Mouse (Mus musculus): Measurements from ENCODE around the gene Igsf8. TPM values are rescaled to one million over a fixed set of nuclear protein-coding genes. Genes with fewer than 3 reads are reported as not detected.

The Igsf8 gene
- polyA plus RNA-seq, 1 experiment from 2014 or later = 142 TPM

DNA sequence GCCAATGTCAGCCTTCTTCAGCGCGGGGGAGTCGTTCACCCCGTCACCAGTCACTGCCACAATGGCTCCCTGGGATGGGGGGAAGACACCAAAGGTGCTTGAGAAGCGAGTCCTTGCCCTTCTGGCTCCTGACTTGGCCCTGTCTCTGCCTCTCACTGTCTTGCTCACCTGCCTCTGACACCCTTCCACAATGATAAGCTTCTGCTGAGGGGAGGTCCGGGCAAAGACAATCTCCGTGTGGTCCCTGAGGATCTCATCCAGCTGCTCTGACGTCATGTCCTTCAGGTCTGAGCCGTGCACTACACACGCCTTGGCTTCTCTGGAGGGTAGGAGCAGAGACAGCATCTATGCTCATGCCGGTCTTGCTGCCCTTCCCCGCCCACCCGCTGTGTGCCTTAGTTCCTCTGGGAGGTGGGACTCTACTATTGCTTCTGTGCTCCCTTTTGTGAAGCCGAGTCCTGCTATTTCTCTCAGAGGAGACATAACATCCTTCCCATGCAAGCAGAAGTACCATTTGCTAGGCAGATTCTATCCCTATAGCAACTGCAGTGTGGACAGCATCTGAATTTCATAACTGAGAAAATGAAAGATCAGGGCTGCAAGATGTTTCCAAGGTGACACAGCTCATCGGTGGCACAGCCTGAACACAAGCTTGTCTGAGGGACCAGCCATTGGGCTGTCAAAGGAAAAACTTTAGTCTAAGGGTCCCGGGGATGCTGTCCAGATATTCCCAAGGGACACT, 18.5 kb downstream of the Igsf8 start:
- Histone ChIP-seq H3K4me3 (ENCODE audit: low read depth, low read length) (no peak overlapping the region), H3K4me2 (ENCODE audit: low read depth) (no peak overlapping the region), H3K4me1 (ENCODE audit: control insufficient read depth, insufficient read depth, low read length) (no peaks in the 10 kb centered on the region), H3K36me3 (ENCODE audit: control insufficient read depth, insufficient read depth, low read length) (no peaks in the 10 kb centered on the region), H3K27me3 (ENCODE audit: control insufficient read depth, insufficient read depth, low read length) (no peaks in the 10 kb centered on the region), H3K9me3 (ENCODE audit: control insufficient read depth, low read length) (no peaks in the 10 kb centered on the region), H3K27ac (ENCODE audit: low read depth, low read length) (no peak overlapping the region), H3K9ac (ENCODE audit: low read length) (no peak overlapping the region)
- DNase-seq (ENCODE audit: low spot score) = no peak
- 84% methylated on average over 16 of the region's 16 CpGs for WGBS
- no peak for ATAC-seq (ENCODE audit: insufficient read depth, low FRiP score, low TSS enrichment)

DNA sequence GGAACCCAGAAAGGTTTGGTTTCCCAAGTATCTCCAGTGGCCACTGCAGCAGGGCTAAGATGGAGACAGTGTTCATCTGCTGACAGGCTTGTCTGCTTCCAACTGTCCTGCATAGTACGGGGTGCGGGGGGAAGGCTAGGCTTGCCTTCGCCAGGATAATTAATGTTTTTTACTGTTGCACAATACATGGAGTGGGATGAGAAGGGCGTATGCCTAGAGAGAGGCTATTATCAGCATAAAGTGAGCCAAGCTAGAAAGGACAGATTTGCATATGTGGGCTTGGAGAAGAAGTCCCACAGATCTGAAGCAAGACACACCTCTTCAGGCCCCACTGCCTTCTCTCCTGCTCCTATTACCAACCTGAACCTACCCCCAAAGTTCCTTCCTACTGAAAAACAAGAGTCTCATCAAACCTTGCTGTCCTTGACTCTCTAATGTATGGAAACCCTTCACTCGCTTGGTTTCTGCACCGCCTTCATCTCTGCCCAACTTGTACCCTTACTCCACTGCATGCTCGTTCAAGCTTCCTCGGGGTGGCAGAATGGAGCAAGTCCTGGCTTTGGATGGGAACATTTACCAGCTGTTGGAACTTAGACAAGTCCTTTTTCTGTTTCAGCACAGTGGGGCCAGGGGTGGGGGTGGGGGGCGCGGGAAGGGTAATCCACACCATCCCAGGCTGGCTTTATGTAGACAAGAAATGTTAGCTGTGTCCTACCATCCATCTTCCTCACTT, 20.2 kb downstream of the Igsf8 start:
- ATAC-seq (ENCODE audit: insufficient read depth, low FRiP score, low TSS enrichment) (no peak), DNase-seq (ENCODE audit: low spot score) (no peak)
- H3K9ac ChIP-seq (ENCODE audit: low read length) = no peak overlapping the region
- H3K4me1 ChIP-seq (ENCODE audit: control insufficient read depth, insufficient read depth, low read length) = no peaks in the 10 kb centered on the region
- H3K27me3 ChIP-seq (ENCODE audit: control insufficient read depth, insufficient read depth, low read length) = no peaks in the 10 kb centered on the region
- H3K4me3 ChIP-seq (ENCODE audit: low read depth, low read length) = no peak overlapping the region
- WGBS = 84% methylated on average over 10 of the region's 10 CpGs
- no peaks in the 10 kb centered on the region for H3K9me3 ChIP-seq (ENCODE audit: control insufficient read depth, low read length)
- no peaks in the 10 kb centered on the region for H3K36me3 ChIP-seq (ENCODE audit: control insufficient read depth, insufficient read depth, low read length)
- no peak overlapping the region for H3K27ac ChIP-seq (ENCODE audit: low read depth, low read length)
- no peak overlapping the region for H3K4me2 ChIP-seq (ENCODE audit: low read depth)

DNA sequence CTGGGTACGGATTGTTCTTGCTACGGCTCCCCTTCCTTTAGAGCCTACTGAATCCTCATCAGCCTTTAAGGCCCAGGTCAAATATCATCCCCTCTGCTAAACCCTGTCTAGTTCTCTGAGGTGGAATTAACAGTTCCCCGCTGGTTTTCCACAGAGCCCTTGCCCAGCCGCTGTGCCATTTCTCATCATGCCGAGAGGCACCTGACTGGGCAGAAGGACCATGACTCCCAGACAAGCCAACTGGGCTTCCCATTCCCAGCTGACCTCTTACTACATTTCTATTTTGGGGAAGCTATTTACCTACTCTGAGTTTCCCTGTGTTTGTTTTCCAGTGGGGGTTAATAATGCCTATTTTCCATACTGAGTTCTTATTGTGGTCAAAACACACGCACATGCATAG, 21.6 kb downstream of the Igsf8 start:
- Histone ChIP-seq H3K4me3 (ENCODE audit: low read depth, low read length) (no peak overlapping the region), H3K36me3 (ENCODE audit: control insufficient read depth, insufficient read depth, low read length) (no peaks in the 10 kb centered on the region), H3K9me3 (ENCODE audit: control insufficient read depth, low read length) (no peaks in the 10 kb centered on the region), H3K27ac (ENCODE audit: low read depth, low read length) (no peak overlapping the region), H3K4me1 (ENCODE audit: control insufficient read depth, insufficient read depth, low read length) (no peaks in the 10 kb centered on the region), H3K27me3 (ENCODE audit: control insufficient read depth, insufficient read depth, low read length) (no peaks in the 10 kb centered on the region), H3K9ac (ENCODE audit: low read length) (no peak overlapping the region), H3K4me2 (ENCODE audit: low read depth) (no peak overlapping the region)
- no peak for DNase-seq (ENCODE audit: low spot score)
- ATAC-seq (ENCODE audit: insufficient read depth, low FRiP score, low TSS enrichment) = no peak
- 92% methylated on average over 6 of the region's 6 CpGs for WGBS

DNA sequence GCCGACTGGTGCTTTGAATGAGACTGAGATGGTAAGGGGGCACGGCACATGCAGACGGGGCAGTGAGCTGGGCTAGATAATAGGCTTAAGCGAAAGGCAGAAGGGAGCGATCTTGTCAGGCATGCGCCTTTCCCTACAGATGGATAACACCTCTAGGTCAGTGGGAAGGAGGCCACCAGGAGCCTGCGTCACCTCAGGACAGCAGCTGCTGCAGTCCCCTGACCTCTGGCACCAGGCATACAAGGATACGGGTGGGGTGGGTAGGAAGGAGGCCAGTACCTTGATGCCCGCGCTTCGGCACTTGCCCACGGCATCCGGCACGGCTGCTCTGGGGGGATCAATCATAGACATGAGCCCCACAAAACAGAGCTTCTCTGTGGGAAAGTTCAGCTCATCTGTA, 22.8 kb downstream of the Igsf8 start:
- ATAC-seq (ENCODE audit: insufficient read depth, low FRiP score, low TSS enrichment) (no peak), DNase-seq (ENCODE audit: low spot score) (no peak)
- no peaks in the 10 kb centered on the region for H3K27me3 ChIP-seq (ENCODE audit: control insufficient read depth, insufficient read depth, low read length)
- no peak overlapping the region for H3K4me2 ChIP-seq (ENCODE audit: low read depth)
- no peaks in the 10 kb centered on the region for H3K4me1 ChIP-seq (ENCODE audit: control insufficient read depth, insufficient read depth, low read length)
- WGBS = 87% methylated on average over 14 of the region's 14 CpGs
- H3K9me3 ChIP-seq (ENCODE audit: control insufficient read depth, low read length) = no peaks in the 10 kb centered on the region
- H3K4me3 ChIP-seq (ENCODE audit: low read depth, low read length) = no peak overlapping the region
- H3K36me3 ChIP-seq (ENCODE audit: control insufficient read depth, insufficient read depth, low read length) = no peaks in the 10 kb centered on the region
- no peak overlapping the region for H3K9ac ChIP-seq (ENCODE audit: low read length)
- H3K27ac ChIP-seq (ENCODE audit: low read depth, low read length) = no peak overlapping the region

DNA sequence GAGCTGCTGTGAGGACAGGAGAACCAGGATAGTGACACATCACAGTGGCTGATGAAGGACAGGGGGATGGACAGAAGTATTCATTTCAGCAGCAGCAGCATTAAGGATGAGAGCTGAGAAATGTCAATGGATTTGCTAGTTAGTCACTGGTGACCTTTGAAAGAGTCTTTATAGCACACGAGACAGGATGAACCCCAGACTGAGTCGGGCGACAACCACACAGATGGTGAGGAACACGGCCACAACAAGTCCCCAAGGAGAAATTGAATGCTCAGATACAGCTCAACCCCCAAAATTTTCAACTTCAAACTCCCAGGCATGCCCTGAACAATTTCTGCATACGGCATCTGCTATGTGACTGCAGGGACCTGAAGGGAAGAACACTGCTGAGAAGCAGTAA, 25.3 kb downstream of the Igsf8 start:
- Histone ChIP-seq H3K36me3 (ENCODE audit: control insufficient read depth, insufficient read depth, low read length) (no peaks in the 10 kb centered on the region), H3K4me3 (ENCODE audit: low read depth, low read length) (no peak overlapping the region), H3K27ac (ENCODE audit: low read depth, low read length) (no peak overlapping the region), H3K4me2 (ENCODE audit: low read depth) (no peak overlapping the region), H3K27me3 (ENCODE audit: control insufficient read depth, insufficient read depth, low read length) (no peaks in the 10 kb centered on the region), H3K4me1 (ENCODE audit: control insufficient read depth, insufficient read depth, low read length) (no peaks in the 10 kb centered on the region), H3K9me3 (ENCODE audit: control insufficient read depth, low read length) (no peaks in the 10 kb centered on the region), H3K9ac (ENCODE audit: low read length) (no peak overlapping the region)
- ATAC-seq (ENCODE audit: insufficient read depth, low FRiP score, low TSS enrichment) = no peak
- no peak for DNase-seq (ENCODE audit: low spot score)
- WGBS = 86% methylated on average over 5 of the region's 5 CpGs

DNA sequence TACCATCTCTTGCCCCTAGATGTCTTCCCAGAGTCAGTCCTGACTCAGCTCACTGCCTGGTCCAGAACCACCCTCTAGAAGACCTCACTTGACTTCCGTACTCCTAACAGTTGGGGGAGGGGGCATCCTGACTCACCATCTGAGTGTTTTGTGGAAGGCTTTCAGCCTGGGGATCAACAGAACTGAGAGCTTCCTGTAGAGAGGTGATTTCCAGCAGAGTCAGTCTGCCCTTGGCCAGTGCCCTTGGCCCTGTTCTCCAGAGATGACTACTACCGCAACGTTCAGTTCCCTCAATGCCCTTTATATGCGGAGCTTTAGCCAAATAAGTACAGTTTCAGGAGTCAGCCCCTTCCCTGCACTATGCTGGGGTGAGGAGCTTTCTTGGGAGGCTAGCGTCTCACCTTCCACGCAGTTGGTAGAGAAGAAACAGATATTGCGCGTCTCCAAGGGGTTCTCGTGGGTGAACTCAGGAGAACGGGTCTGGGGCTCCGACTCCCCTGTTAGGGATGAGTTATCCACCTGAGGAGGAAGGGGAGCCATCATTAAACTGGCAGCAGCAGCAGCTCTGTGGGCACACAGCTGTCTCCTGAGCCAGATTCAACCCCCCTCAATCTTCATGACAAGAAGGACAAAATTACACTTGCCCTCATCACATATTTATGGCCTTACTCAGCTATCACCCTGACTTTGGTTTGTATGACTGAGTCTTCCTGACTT, 27.6 kb downstream of the Igsf8 start:
- Histone ChIP-seq H3K4me2 (ENCODE audit: low read depth) (no peak overlapping the region), H3K4me1 (ENCODE audit: control insufficient read depth, insufficient read depth, low read length) (no peaks in the 10 kb centered on the region), H3K27ac (ENCODE audit: low read depth, low read length) (no peak overlapping the region), H3K36me3 (ENCODE audit: control insufficient read depth, insufficient read depth, low read length) (no peaks in the 10 kb centered on the region), H3K27me3 (ENCODE audit: control insufficient read depth, insufficient read depth, low read length) (no peaks in the 10 kb centered on the region), H3K4me3 (ENCODE audit: low read depth, low read length) (no peak overlapping the region), H3K9me3 (ENCODE audit: control insufficient read depth, low read length) (no peaks in the 10 kb centered on the region), H3K9ac (ENCODE audit: low read length) (no peak overlapping the region)
- WGBS = 94% methylated on average over 11 of the region's 11 CpGs
- ATAC-seq (ENCODE audit: insufficient read depth, low FRiP score, low TSS enrichment) (no peak), DNase-seq (ENCODE audit: low spot score) (no peak)

DNA sequence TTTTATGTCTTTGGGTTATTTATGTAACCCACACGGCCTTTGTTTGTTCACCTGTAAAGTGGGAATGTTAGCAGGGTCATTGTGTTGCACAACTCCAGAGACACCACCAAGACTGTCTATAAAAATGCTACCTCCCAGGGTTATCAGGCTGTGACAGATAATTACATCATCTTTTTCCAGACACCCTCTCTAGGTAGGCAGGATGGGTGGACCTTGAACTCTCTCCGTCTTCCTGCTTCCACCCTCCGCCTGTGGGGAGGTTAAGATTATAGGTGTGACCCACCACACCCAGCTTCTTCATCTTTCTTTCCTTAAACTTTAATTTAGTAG, 28.1 kb downstream of the Igsf8 start:
- no peaks in the 10 kb centered on the region for H3K4me1 ChIP-seq (ENCODE audit: control insufficient read depth, insufficient read depth, low read length)
- ATAC-seq (ENCODE audit: insufficient read depth, low FRiP score, low TSS enrichment) (no peak), DNase-seq (ENCODE audit: low spot score) (no peak)
- H3K4me2 ChIP-seq (ENCODE audit: low read depth) = no peak overlapping the region
- no peaks in the 10 kb centered on the region for H3K27me3 ChIP-seq (ENCODE audit: control insufficient read depth, insufficient read depth, low read length)
- no peak overlapping the region for H3K4me3 ChIP-seq (ENCODE audit: low read depth, low read length)
- 88% methylated on average over 3 of the region's 3 CpGs for WGBS
- no peak overlapping the region for H3K27ac ChIP-seq (ENCODE audit: low read depth, low read length)
- no peak overlapping the region for H3K9ac ChIP-seq (ENCODE audit: low read length)
- H3K36me3 ChIP-seq (ENCODE audit: control insufficient read depth, insufficient read depth, low read length) = no peaks in the 10 kb centered on the region
- no peaks in the 10 kb centered on the region for H3K9me3 ChIP-seq (ENCODE audit: control insufficient read depth, low read length)

DNA sequence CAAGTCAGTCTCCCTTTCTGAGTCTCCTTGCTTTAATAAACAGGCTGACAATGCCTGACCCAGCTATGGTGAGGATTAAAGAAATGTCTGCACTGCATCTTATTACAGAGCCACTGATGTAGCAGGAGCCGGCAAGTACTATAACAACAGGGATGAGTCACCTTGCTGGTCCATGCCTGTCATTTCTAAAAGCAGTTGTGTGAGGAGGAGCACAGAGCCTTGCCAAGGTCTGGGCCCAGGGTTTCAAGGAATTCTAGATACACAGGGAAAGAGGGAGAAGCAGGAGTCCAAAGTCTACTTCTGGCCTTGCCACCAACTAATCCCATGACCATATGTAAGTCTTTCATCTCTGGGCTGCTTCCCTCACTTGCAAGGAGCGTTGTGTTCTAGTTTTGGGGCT, 31.4 kb downstream of the Igsf8 start:
- H3K4me2 ChIP-seq (ENCODE audit: low read depth) = no peak overlapping the region
- no peak overlapping the region for H3K27ac ChIP-seq (ENCODE audit: low read depth, low read length)
- no peak for ATAC-seq (ENCODE audit: insufficient read depth, low FRiP score, low TSS enrichment)
- no peak overlapping the region for H3K4me3 ChIP-seq (ENCODE audit: low read depth, low read length)
- 84% methylated on average over 2 of the region's 2 CpGs for WGBS
- DNase-seq (ENCODE audit: low spot score) = no peak
- H3K27me3 ChIP-seq (ENCODE audit: control insufficient read depth, insufficient read depth, low read length) = no peaks in the 10 kb centered on the region
- H3K9ac ChIP-seq (ENCODE audit: low read length) = no peak overlapping the region
- no peaks in the 10 kb centered on the region for H3K9me3 ChIP-seq (ENCODE audit: control insufficient read depth, low read length)
- H3K4me1 ChIP-seq (ENCODE audit: control insufficient read depth, insufficient read depth, low read length) = peaks cover 2% of the 10 kb centered on the region
- no peaks in the 10 kb centered on the region for H3K36me3 ChIP-seq (ENCODE audit: control insufficient read depth, insufficient read depth, low read length)

DNA sequence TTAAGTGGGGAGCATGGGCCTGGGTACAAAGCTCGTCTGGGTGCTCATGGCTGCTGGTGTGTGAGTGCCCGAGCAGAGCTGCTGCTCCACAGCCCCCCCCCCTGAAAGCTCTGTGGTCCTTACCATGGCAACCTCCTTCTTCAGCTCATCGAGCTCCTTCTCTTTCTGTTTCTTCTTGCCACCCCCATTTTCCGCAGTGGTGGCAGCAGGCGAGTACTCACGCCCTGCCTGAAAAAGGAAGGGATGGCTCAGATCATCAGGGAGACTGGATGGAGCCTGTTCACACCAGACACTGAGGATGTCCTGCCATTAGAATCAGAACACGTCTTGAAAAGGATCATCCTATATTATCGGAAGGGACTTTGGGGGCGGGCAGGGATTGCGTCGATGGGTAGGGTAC, 32.0 kb downstream of the Igsf8 start:
- Histone ChIP-seq H3K27ac (ENCODE audit: low read depth, low read length) (no peak overlapping the region), H3K9ac (ENCODE audit: low read length) (no peak overlapping the region), H3K36me3 (ENCODE audit: control insufficient read depth, insufficient read depth, low read length) (no peaks in the 10 kb centered on the region), H3K4me2 (ENCODE audit: low read depth) (no peak overlapping the region), H3K4me1 (ENCODE audit: control insufficient read depth, insufficient read depth, low read length) (peaks cover 3% of the 10 kb centered on the region), H3K9me3 (ENCODE audit: control insufficient read depth, low read length) (no peaks in the 10 kb centered on the region), H3K4me3 (ENCODE audit: low read depth, low read length) (no peak overlapping the region), H3K27me3 (ENCODE audit: control insufficient read depth, insufficient read depth, low read length) (no peaks in the 10 kb centered on the region)
- DNase-seq (ENCODE audit: low spot score) (no peak), ATAC-seq (ENCODE audit: insufficient read depth, low FRiP score, low TSS enrichment) (no peak)
- WGBS = 88% methylated on average over 11 of the region's 11 CpGs
